Mouse (Mus musculus) midbrain, embryonic 10.5 days (tissue): ENCODE results near the gene Inha. TPM values are rescaled to one million over a fixed set of nuclear protein-coding genes. Genes with fewer than 3 reads are reported as not detected.
A peak's percentile ranks its signal among the peaks of the same experiment; 100 is the strongest.

ENCODE experiments used
- DNase-seq: peaks from one replicate; pipeline ENCODE4 v3.0.0-alpha.2; 2017; ENCODE audit warnings: low spot score
- H3K27ac ChIP-seq: fragments of 300-500 bp; sonication (generic); replicated peaks from 2 replicates; pipeline ENCODE4 v1.5.1; 2016; ENCODE audit warnings: mild to moderate bottlenecking
- H3K27me3 ChIP-seq: fragments of 300-500 bp; sonication (generic); 2 replicates; pipeline ENCODE4 v1.6.1; 2016; ENCODE audit warnings: low read depth, mild to moderate bottlenecking; ENCODE audit not compliant: poor library complexity, severe bottlenecking
- H3K36me3 ChIP-seq: fragments of 300-500 bp; sonication (generic); 2 replicates; pipeline ENCODE4 v1.6.1; 2016; ENCODE audit warnings: mild to moderate bottlenecking, moderate library complexity
- H3K4me1 ChIP-seq: fragments of 300-500 bp; sonication (generic); 2 replicates; pipeline ENCODE4 v1.6.1; 2016
- H3K4me3 ChIP-seq: fragments of 300-500 bp; sonication (generic); 2 replicates; pipeline ENCODE4 v1.5.1; 2016; ENCODE audit warnings: mild to moderate bottlenecking, moderate library complexity
- H3K9me3 ChIP-seq: fragments of 300-500 bp; sonication (generic); replicated peaks from 2 replicates; pipeline ENCODE4 v1.6.1; 2016; ENCODE audit warnings: mild to moderate bottlenecking
- WGBS: fragments of 180-500 bp; shearing (Covaris S2); methylation state at CpG from one replicate; pipeline ENCODE4 v1.1.7; 2016; 5-methylcytosine and 5-hydroxymethylcytosine counted together
- polyA plus RNA-seq: library from polyadenylated mRNA; unstranded; fragments of >200 nt; fragmentation: Nextera tagmentation; extraction: Ambion mirVana; gene quantifications from 2 replicates; pipeline ENCODE4 v1.2.1, GENCODE M21; 2016

Gene Inha
- polyA plus RNA-seq, 1 experiment from 2014 or later, result 1.7 TPM

DNA sequence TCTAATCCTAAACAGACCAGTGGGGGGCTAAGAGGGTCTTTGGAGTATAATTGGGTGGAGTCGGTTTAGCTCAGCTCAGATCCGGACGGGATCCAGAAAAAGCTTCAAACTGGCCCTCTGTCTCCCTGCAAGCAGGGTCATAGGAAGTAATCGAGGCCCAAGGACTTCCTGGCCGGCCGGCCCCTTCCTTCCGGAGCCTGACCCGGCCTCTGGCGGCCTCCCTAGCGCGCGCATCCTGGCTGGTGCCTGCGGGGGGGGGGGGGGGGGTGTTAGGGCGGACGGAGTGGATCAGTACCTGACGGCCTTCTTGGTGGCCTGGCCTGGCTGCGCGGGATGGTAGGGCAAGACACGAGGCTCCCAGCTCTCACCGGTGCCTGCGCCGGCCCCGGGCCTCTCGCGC, 28.4 kb upstream of the Inha start:
- Histone ChIP-seq H3K4me1 (peaks cover 38% of the 10 kb centered on the region), H3K4me3 (peak overlapping the region; percentile 94), H3K36me3 (peaks cover 46% of the 10 kb centered on the region), H3K9me3 (no peaks in the 10 kb centered on the region), H3K27me3 (peaks cover 61% of the 10 kb centered on the region), H3K27ac (peak overlapping the region; percentile 89)
- DNase-seq, result peak; percentile 67
- 0% methylated on average over 24 of the region's 25 CpGs for WGBS

DNA sequence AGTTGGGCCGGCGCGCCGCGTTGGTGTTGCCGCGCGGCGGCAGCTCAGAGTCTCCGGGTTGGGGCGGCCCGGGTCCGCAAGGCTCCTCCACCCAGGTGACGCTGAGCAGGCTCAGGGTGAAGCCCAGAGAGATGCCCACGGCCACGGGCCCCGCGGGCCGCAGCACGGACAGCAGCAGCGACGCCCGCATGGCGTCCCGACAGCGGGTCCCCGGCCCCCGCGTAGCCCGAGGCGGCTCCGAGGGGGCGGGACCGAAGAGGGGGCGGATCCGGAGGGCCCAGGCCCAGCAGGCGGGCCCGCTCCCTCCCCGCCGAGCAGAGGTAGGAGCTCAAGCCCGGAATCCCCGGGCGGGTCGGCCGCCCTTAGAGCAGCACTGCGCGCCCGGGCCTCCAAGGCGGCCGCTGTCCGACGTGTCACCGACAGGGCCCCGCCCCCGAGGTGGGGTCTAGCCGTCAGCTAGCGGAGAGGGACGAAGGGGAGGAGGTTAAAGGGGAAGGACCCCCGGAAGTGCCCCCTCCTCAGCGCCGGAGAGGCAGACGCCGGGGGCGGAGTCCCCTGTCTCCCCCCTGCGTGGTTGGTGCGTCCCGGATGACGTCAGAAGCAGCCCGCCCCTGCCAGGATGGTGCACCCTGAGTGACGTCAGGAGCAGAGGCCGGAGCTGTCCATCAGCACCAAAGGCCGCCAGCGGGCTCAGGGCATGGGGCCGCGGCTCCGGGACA, 27.8 kb upstream of the Inha start, which contains the start of the genes Chpf and Tmem198:
Gene Chpf (minus strand): TSS at position 392 of the 719 bp plus-strand sequence.
Gene Tmem198 (plus strand): TSS at position 617 of the 719 bp plus-strand sequence.
- WGBS, result under 1% methylated on average over 69 of the region's 76 CpGs
- peak within 1 kb of the TSS; percentile 94 for H3K4me3 ChIP-seq
- H3K4me1 ChIP-seq, result peaks cover 38% of the 10 kb centered on the region
- peaks cover 61% of the 10 kb centered on the region for H3K27me3 ChIP-seq
- peaks cover 41% of the 10 kb centered on the region for H3K36me3 ChIP-seq
- H3K27ac ChIP-seq, result peak within 1 kb of the TSS; percentile 89
- peak; percentile 100 for DNase-seq
- H3K9me3 ChIP-seq, result no peaks in the 10 kb centered on the region

DNA sequence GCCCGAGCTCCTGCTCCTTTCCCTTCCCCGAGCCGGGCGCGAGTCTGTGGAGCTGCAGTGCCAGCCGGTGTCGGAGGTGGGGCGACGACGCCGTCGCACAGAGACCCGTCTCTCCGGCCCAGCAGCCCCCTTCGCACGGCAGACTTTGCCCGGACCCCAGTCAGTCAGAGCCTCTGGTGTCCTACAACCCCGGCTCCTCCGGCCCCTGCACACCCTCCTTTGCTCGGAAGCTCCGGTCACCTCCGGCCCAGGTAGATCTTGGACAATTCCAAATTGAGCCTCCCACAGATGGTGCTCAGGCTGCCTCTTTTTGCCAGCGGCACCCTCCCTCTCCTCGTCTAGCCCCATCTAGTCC, 27.3 kb upstream of the Inha start:
- Histone ChIP-seq H3K9me3 (no peaks in the 10 kb centered on the region), H3K27me3 (peaks cover 67% of the 10 kb centered on the region), H3K36me3 (peaks cover 41% of the 10 kb centered on the region), H3K4me1 (peaks cover 38% of the 10 kb centered on the region), H3K27ac (peak overlapping the region; percentile 89), H3K4me3 (peak overlapping the region; percentile 94)
- no peak for DNase-seq
- WGBS, result 1% methylated on average over 24 of the region's 24 CpGs

DNA sequence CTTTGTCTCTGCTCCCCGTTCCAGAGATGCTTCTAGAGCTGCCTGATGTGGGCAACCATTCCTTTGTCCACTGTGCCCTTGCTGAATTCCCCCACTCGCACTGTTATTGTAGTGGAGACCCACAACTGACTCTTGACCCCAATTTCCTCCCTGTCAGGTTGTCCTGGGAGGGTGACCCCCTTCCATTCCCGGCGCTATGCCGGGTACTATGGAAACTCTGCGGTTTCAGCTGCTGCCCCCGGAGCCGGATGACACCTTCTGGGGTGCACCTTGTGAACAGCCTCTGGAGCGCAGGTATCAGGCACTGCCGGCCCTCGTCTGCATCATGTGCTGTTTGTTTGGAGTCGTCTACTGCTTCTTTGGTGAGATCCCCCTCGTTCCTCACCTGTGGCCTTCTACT, 26.8 kb upstream of the Inha start:
- peaks cover 70% of the 10 kb centered on the region for H3K27me3 ChIP-seq
- H3K27ac ChIP-seq, result peak overlapping the region; percentile 89
- H3K9me3 ChIP-seq, result no peaks in the 10 kb centered on the region
- 17% methylated on average over 13 of the region's 13 CpGs for WGBS
- H3K4me3 ChIP-seq, result peak overlapping the region; percentile 94
- H3K4me1 ChIP-seq, result peaks cover 38% of the 10 kb centered on the region
- DNase-seq, result no peak
- H3K36me3 ChIP-seq, result peaks cover 41% of the 10 kb centered on the region

DNA sequence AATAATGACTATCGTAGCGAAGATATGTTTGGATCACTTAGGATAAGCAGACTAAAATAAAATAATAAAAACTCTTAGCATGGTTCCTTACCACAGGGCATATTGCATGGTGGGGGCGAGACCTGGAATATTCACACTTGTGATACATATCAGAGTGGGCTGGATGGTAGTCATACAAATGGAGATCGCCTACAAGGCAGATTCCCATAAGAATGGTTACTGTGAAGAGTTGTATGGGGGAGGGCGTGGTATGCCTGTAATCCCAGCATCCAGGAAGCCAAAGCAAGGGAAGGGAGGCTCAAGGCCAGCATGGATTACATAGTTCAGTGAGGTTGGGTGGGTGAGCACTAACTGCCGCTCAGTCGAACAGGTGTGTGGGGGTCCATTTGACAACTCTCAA, 26.1 kb upstream of the Inha start:
- WGBS, result 87% methylated on average over 7 of the region's 7 CpGs
- Histone ChIP-seq H3K36me3 (peaks cover 38% of the 10 kb centered on the region), H3K9me3 (no peaks in the 10 kb centered on the region), H3K27me3 (peaks cover 70% of the 10 kb centered on the region), H3K4me3 (peak overlapping the region; percentile 94; the same call in 1 of the 2 replicates), H3K27ac (no peak overlapping the region), H3K4me1 (peaks cover 38% of the 10 kb centered on the region)
- DNase-seq, result no peak

DNA sequence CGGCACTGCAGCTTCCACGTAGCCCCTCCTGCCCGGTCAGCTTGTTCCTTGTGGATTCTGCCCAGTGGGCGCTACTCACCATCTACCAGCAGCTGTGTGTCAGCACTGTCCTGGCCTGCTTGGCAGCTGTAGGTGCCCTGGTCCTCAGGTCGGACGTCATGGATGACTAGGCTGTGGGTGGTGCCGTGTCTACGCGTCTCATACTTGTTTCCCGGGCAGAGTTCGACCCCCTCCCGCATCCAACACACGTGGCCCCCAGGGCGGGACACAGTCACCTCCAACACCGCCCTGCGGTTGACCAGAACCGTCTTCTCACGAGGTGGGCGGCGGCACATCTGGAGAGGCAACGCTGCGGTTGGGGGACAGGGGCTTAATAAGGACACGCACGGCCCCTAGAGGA, 20.3 kb upstream of the Inha start:
- Histone ChIP-seq H3K9me3 (no peaks in the 10 kb centered on the region), H3K4me3 (peak overlapping the region; percentile 63), H3K27me3 (peaks cover 100% of the 10 kb centered on the region), H3K36me3 (peaks cover 41% of the 10 kb centered on the region), H3K4me1 (peaks cover 29% of the 10 kb centered on the region), H3K27ac (no peak overlapping the region)
- no peak for DNase-seq
- 5% methylated on average over 24 of the region's 24 CpGs for WGBS

DNA sequence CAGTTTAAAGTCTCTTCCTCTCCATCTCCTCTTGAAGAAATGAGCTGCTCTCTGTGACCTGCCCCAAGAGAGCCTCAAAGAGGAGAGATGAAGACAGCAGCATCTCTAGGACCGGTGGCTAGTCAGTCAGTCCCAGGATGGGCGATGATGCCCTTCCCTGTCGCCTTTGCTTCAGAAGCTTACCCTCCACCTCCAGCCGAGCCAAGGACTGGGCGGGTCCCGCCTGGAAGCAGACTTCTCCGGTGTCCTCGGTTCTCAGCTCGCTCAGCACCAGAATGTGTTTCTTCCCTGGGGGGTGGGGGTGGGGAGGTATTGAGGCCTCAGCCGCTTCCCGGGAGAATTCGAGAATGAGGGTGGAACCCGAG, 19.9 kb upstream of the Inha start:
- peaks cover 29% of the 10 kb centered on the region for H3K4me1 ChIP-seq
- peak overlapping the region; percentile 63 for H3K4me3 ChIP-seq
- H3K9me3 ChIP-seq, result no peaks in the 10 kb centered on the region
- H3K27ac ChIP-seq, result no peak overlapping the region
- peaks cover 100% of the 10 kb centered on the region for H3K27me3 ChIP-seq
- H3K36me3 ChIP-seq, result peaks cover 44% of the 10 kb centered on the region
- 0% methylated on average over 13 of the region's 13 CpGs for WGBS
- peak; percentile 21 for DNase-seq

DNA sequence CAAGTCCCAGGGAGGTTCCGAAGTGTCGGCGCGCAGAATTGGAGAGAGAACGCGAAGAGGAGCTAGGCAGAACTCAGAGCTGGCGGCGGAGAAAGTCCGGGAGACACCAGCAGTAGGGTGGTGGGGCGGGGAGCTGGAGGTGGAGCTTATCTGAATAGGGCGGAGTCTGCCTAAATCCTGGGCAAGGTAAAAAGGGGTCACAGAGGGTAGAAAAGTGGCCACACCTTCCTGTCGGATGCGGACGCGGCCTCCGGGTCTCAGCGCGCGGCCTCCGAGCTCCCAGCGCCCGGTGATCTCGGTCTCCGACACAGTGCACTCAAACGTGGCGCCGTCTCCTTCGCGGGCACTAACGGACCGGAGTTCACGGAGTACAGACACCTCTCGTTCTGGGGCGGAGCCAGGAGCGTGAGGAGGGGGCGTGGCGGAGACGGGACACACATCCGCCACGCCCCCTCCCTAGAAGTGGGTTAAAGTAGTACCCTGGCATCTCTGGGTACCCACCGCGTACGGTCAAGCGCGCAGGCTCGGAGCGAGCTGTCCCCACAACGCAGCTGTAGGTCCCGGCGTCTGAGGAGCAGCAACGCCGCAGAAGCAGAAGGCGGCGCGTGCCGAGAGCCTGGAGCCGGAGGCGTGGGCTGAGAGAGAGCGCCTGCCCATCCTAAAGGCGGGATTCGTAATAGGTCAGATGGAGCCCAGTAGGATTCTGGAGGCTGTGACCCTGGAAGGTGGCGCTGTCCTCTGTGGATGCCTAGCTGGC, 19.3 kb upstream of the Inha start:
- H3K4me1 ChIP-seq, result peaks cover 33% of the 10 kb centered on the region
- peak overlapping the region; percentile 63 for H3K4me3 ChIP-seq
- H3K9me3 ChIP-seq, result no peaks in the 10 kb centered on the region
- peak; percentile 82 for DNase-seq
- WGBS, result under 1% methylated on average over 62 of the region's 62 CpGs
- H3K27me3 ChIP-seq, result peaks cover 100% of the 10 kb centered on the region
- peaks cover 46% of the 10 kb centered on the region for H3K36me3 ChIP-seq
- no peak overlapping the region for H3K27ac ChIP-seq

DNA sequence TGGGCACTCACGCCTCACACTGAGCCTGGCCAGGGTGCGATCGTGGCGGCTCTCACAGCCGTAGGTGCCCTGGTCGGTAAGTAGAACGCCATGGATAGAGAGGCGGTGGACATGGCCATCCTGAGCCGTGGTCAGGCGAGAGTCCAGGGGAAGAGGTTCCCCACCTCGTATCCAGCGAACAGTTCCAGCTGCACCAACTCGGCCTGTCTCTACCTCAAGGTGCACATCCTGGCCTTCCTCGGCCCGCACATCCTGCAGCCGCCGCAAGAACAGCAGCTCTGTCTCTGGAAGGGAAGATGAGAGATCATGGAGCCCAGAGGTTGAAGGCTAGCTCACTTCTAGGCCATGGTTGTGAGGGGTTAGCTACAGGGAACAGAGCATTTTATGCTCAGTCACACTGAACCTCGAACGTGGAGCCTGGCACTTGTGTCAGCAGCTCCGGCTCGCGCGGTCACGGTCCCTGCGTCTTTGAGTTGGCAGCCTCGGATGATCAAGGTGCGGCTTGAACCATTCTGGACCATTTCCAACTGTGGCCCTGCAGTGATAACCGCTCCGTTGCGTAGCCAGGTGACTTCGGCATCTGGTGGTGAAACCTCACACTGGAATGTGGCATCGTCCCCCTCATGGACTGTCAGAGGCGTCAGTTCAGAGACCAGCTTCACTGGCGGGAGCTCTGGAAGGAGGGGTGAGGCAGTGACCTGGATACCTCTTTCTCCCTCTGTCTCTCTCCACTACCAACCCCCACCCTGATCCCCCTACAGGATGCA, 15.9 kb upstream of the Inha start:
- Histone ChIP-seq H3K27ac (no peak overlapping the region), H3K4me3 (no peak overlapping the region), H3K27me3 (peaks cover 99% of the 10 kb centered on the region), H3K9me3 (no peaks in the 10 kb centered on the region), H3K36me3 (peaks cover 26% of the 10 kb centered on the region), H3K4me1 (peaks cover 36% of the 10 kb centered on the region)
- WGBS, result 82% methylated on average over 34 of the region's 34 CpGs
- no peak for DNase-seq

DNA sequence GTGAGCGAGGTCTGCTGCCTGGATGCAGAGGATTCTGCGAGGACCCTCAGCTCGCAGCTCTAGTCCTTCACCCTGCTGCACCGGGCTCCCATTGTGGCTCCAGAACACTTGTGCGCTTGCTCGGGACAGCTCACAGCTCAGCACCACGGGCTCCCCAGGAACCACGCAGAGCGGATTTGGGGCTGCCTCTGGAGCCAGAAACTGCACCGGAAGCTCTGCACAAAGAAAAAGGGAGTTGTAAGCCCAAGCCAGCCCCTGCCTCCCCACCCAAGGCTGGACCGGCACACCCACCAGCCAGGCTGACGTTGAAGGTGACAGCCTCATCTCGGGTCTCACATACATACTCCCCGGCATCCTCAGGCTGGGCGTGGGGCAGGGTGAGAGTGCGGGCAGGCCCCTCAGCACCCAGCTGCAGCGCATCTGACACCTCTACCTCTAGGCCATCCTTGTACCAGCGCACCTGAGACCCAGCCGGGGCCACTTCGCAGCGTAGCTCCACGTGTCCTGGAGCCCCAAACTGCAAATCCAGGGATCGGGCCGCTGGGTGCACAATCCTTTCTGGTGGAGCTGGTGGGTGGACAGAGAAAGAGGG, 14.2 kb upstream of the Inha start:
- no peak for DNase-seq
- Histone ChIP-seq H3K4me3 (no peak overlapping the region), H3K36me3 (peaks cover 43% of the 10 kb centered on the region), H3K27me3 (peaks cover 84% of the 10 kb centered on the region), H3K4me1 (peaks cover 20% of the 10 kb centered on the region), H3K27ac (no peak overlapping the region), H3K9me3 (no peaks in the 10 kb centered on the region)
- 31% methylated on average over 24 of the region's 24 CpGs for WGBS

DNA sequence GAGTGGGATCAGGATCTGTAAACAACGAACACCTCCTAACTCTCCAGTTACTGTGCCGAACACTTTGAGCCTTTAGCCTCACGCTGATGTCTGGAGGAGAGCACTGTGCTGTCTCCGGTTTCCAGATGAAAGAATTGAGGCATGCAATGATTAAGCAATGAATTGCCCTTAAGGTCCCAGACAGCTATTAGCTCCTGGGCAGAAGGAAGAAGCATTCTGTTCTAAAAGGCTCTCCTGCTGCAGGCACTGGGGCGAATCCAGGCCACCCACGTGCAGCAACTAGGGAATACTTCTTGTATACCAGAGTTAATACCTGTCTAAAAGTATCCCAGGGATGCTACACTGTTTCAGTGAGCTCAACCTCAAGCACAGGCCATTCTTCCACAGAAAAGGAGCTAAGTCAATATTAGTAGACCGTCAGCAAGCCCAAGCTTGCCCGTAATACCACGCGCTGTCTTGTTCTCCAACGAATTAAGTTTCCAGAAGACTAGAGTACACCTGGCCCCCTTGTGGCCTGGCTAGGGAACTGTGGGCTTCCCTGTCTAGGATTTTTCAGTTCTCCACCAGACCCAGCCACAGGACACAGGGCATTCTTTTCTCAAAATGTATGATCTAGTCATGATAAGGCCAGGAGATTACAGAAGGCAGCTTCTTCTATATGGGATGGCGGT, 11.9 kb upstream of the Inha start:
- Histone ChIP-seq H3K27ac (no peak overlapping the region), H3K4me3 (no peak overlapping the region), H3K4me1 (peaks cover 12% of the 10 kb centered on the region; the same call in 1 of the 2 replicates), H3K27me3 (peaks cover 61% of the 10 kb centered on the region), H3K9me3 (no peaks in the 10 kb centered on the region), H3K36me3 (peaks cover 62% of the 10 kb centered on the region)
- peak; percentile 59 for DNase-seq
- 52% methylated on average over 12 of the region's 12 CpGs for WGBS

DNA sequence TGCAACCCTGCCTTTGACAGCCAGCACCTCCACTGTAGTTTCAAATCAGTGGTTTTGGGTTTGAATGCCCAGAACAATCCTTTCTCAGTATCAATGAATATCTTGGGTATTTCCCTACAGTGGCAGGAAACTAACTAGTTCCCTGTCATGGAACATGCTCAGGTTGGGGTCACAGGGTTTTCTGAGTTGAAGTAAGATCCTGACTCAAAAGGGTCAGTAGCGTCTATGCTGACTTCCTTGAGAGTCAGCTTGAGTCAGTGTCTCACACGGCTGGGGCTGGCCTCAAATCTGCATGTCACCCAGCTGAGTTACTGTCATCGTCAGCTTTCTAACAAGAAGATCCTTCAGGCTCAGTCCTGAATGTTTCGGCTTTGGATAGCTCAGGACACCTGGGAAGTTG, 8.0 kb upstream of the Inha start:
- H3K36me3 ChIP-seq, result peaks cover 83% of the 10 kb centered on the region
- 90% methylated on average over 4 of the region's 4 CpGs for WGBS
- peaks cover 34% of the 10 kb centered on the region for H3K27me3 ChIP-seq
- no peaks in the 10 kb centered on the region for H3K9me3 ChIP-seq
- no peak overlapping the region for H3K4me3 ChIP-seq
- no peak overlapping the region for H3K27ac ChIP-seq
- H3K4me1 ChIP-seq, result peaks cover 10% of the 10 kb centered on the region; the same call in 1 of the 2 replicates
- DNase-seq, result no peak
